Comparison of ENCODE assay signal across 8 mouse cellular contexts in genomic region chr3:89418170-89418860, GRCm38 (mm10). TPM values are rescaled to one million over a fixed set of nuclear protein-coding genes. Genes with fewer than 3 reads are reported as not detected.
DNase-seq lines count a peak whose midpoint lies in the region; ATAC-seq lines count a peak whose summit lies in the region.

Cks1b (minus strand) TSS chr3:89418383.
Shc1 (plus strand) TSS chr3:89418443.

- WGBS in hindbrain, embryonic 12.5 days: under 1% methylated on average over 39 of the region's 39 CpGs

- H3K27ac ChIP-seq in hindbrain, embryonic 12.5 days: peak within 1 kb of the TSS; percentile 91

- H3K4me3 ChIP-seq in hindbrain, embryonic 12.5 days: peak within 1 kb of the TSS; percentile 59

- peak within 1 kb of the TSS; percentile 85 for H3K4me2 ChIP-seq in hindbrain, embryonic 12.5 days (replicated peaks)

- no peaks in the 10 kb centered on the region for H3K9me3 ChIP-seq in hindbrain, embryonic 12.5 days (replicated peaks)

- peaks cover 25% of the 10 kb centered on the region for H3K36me3 ChIP-seq in hindbrain, embryonic 12.5 days

- H3K27me3 ChIP-seq in hindbrain, embryonic 12.5 days: no peaks in the 10 kb centered on the region

- peak; percentile 97 for ATAC-seq in hindbrain, embryonic 12.5 days (ENCODE audit: low FRiP score)

- peak within 1 kb of the TSS; percentile 72 for H3K9ac ChIP-seq in hindbrain, embryonic 12.5 days

- peak; percentile 99 for DNase-seq in NIH3T3 (ENCODE audit: low read depth)
- DNase-seq in cerebellum, postnatal 10 days: peak; percentile 95 to 97
- peak; percentile 92 to 96 for DNase-seq in frontal cortex, postnatal 10 days (ENCODE audit: low spot score in 2 of 2)
- peak; percentile 90 to 97 for DNase-seq in layer of hippocampus, postnatal 14 days (ENCODE audit: low spot score in 2 of 2)
- peak; percentile 91 for DNase-seq in lung, postnatal 14 days
- DNase-seq in retina, adult 2 months (ENCODE audit: low read depth, low spot score): peak; percentile 80
- peak; percentile 85 to 94 for DNase-seq in thymus, postnatal 36 days

- peaks cover 45% of the 10 kb centered on the region for H3K4me1 ChIP-seq in hindbrain, embryonic 12.5 days

RNA-seq across cellular contexts. Expression of gene Cks1b, which starts in this region (rescaled TPM):
- 249 and 274 TPM in 2 replicates for polyA plus RNA-seq in hindbrain, embryonic 12.5 days (2016; fragmentation: Nextera tagmentation; extraction: Ambion mirVana)
- 1 to 10 TPM; 4.6 to 6.5 TPM for total RNA-seq in layer of hippocampus, postnatal 14 days (2021)

RNA-seq across cellular contexts. Expression of gene Shc1, which starts in this region (rescaled TPM):
- 54.8 and 61.2 TPM in 2 replicates for polyA plus RNA-seq in hindbrain, embryonic 12.5 days (2016; fragmentation: Nextera tagmentation; extraction: Ambion mirVana)
- total RNA-seq in layer of hippocampus, postnatal 14 days (2021): 10 to 100 TPM; 14.2 to 15.0 TPM

Comparison
In these comparisons a context has a peak if more than half of its experiments do, and no peak if none do; other contexts are left out.
1. Peak in every context shown above with its lines: DNase-seq, ATAC-seq, H3K4me3 ChIP-seq and H3K27ac ChIP-seq.